Mouse (Mus musculus) gastrocnemius, adult 8-10 months (tissue): ENCODE data around the gene Slc22a23. TPM values are rescaled to one million over a fixed set of nuclear protein-coding genes. Genes with fewer than 3 reads are reported as not detected.

Experiments
- DNase-seq, 2 experiments: peaks; one replicate each; pipeline ENCODE4 v3.0.0; 2022; ENCODE audit warnings: low spot score in 2 of 2
- total RNA-seq, 4 experiments: library from RNA; stranded (reverse); gene quantifications; 2 replicates each; pipeline ENCODE4 v1.2.4; 2022

The Slc22a23 gene
- total RNA-seq, 4 experiments from 2014 or later, result 6.1 to 12.3 (median 8.7) TPM

- no peak for DNase-seq
Observed at GRCm38 (mm10) chr13:34174025-34174424, 171.0 kb downstream of the Slc22a23 start.

DNA sequence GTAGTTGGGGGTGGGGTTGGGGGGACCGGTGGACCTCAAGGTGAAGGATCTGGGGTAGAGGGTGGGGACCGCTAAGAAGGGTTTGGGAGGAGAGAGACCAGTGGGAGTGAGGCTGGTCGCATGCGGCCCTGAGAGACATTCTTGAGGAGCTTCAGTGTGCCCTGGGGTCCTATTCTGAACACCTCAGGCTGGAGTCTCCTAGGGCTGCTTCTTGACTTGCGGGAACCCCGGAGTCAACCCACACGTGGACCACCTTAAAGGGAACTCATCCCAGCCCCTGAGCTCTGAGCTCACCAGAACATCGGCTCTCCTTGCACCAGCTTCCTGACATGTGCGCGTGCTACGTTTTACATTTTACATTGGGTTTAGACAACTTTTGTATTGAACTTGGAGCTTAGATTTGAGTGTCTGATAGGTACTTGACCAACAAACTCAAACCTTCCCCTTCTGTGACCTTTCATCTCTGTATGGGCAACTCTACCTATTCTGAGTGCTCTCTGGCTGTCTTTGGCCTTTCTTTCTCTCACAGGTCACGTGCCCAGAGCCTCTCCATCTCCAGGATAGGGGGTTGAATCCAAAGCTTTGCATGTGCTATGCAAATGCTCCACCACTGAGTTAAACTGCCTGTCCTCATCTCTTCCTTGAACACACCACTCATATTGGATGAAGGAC lies 181.5 kb downstream of the Slc22a23 start:
- DNase-seq, result no peak

- DNase-seq, result peak; percentile 88 to 89
Observed at GRCm38 (mm10) chr13:34162491-34163303, 182.3 kb downstream of the Slc22a23 start, which contains the start of gene Psmg4. TSS of gene Psmg4 (plus strand) at chr13:34162964.

- DNase-seq, result no peak
Observed at GRCm38 (mm10) chr13:34159926-34160325, 185.1 kb downstream of the Slc22a23 start.

DNA sequence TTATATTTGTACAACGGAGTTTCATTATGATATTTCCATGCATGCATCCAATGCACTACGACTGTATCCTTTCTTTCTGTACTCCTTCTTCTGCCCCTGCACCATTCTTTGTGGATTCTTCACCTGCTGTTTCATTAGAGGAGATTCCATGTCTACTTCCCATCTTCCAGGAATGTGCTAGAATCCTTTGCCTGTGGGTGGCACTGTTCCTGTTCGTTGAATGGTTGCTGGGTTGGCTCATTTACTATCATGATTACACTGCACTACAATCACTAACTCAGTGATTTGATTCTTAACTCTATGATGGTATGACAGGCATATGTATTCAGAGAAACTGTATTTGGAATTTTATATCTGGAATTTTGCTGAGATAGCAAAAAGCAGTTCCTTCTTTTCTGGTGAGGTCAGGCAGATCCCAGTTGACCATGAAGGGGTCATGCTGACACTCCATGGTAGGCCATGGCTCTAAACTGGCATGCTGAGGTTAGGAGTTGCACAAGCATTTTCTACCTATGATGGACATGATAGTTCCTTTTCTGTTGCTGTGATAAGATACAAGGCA lies 187.3 kb downstream of the Slc22a23 start:
- no peak for DNase-seq

DNA sequence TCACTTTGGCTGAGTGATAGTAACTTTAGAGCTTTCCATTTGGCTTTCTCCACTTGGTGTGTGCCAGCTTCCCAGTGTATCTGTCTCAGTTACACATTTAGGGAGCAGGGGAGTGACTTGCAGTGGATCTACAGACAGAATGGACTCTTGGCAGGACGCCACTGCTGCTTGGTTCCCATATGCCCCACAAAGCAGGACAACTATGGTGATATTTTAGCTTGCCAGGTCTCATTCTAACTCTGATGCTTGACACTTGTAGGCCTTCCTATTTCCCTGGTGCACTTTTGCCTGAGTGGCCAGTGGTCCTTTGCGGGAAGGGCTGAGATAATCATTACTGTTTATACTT lies 188.2 kb downstream of the Slc22a23 start:
- no peak for DNase-seq

- no peak for DNase-seq
Observed at GRCm38 (mm10) chr13:34156133-34156839, 188.7 kb downstream of the Slc22a23 start.

- peak in 1 of 2 experiments; percentile 24 for DNase-seq
Observed at GRCm38 (mm10) chr13:34154931-34155272, 190.1 kb downstream of the Slc22a23 start.

DNA sequence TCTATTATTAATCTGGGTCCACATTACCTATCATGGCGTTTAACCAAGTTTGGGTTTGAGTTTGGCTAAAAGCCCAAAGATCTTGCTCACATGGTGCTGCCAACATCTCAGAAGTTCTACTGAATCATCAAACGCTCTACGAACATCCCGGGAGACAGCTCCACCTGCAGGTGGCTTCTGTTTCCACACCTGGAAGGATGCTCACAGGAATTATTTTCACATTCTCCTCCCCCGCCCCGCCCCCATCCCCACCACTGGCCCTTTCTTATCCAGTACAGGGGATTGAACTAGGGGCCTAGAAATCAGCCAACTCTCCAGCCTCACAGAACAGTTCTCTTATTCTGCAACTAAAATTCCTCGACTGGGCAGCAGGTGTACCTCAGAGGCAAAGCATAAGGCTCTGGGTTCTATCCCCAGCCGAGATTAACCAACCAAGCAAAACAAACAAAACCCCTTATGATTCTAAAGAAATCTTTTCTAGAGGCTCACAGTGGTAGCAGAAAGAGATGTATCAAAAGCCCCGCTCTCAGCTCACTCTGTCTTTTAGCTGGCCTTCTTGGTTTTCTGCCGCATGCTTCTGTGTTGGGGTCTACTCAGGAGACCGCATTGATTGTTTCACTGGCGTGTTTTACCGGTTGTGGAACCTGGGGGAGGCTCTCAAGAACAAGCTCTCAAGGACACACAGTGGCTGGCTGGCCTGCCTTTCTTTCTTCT lies 190.6 kb downstream of the Slc22a23 start:
- DNase-seq, result peak in 1 of 2 experiments; percentile 49

GRCm38 (mm10) chr13:34153254-34154011 lies 191.5 kb downstream of the Slc22a23 start:
- peak in 1 of 2 experiments; percentile 52 for DNase-seq

DNA sequence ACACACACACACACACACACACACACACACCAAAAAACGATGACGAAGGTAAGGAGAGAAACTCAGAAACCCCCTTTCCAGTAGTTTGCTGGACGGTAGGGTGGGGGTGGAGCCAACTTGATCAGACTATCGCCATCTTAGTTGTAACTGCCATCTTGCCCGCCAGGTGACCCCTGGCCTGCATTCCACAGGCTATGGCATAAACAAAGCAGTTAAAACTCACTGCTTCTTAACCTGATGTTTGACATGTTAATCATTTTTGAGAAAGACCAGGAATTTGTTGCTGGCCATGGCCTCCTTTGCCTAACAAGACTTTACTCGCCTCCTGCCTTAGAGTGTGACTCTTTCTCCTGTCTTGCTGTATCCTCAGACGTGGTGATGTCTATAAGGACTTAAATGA lies 192.3 kb downstream of the Slc22a23 start:
- DNase-seq, result no peak

GRCm38 (mm10) chr13:34151425-34151824 lies 193.6 kb downstream of the Slc22a23 start:
- no peak for DNase-seq

GRCm38 (mm10) chr13:34150271-34151027 lies 194.5 kb downstream of the Slc22a23 start:
- DNase-seq, result no peak

DNA sequence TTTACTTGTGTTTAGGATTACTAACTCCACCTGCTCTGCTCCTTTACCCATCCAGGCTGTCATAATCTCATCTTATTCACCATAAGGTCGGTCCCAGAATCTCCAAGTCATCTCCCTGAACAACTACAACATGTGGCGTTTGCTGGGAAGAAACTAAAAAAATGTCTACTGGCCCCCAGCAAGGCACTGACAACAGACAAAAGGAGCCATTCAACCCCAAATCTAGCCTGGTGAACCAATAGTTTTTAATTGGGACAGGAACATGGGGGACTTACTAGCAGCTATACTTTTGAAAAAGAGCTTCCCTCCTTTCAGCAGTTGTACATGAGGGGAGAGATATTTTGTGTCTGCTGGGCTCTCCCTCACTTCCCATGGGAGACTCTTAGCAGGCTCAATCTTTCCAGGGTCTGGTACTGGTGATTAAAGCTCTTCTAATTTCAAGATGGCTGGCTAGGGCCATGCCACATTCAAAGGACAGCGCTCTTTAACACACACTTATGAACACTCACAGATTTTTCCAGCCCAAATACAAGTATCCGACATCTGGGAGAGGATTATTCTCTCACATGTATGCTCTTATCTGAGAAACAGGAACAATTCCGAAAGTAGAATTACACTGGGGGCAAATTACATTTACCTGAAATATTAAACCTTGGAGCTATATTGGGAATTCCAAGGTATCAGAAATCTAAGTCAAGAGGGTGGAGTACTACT lies 195.4 kb downstream of the Slc22a23 start:
- no peak for DNase-seq

- DNase-seq, result peak in 1 of 2 experiments; percentile 36
Observed at GRCm38 (mm10) chr13:34148767-34149392, 196.1 kb downstream of the Slc22a23 start.

DNA sequence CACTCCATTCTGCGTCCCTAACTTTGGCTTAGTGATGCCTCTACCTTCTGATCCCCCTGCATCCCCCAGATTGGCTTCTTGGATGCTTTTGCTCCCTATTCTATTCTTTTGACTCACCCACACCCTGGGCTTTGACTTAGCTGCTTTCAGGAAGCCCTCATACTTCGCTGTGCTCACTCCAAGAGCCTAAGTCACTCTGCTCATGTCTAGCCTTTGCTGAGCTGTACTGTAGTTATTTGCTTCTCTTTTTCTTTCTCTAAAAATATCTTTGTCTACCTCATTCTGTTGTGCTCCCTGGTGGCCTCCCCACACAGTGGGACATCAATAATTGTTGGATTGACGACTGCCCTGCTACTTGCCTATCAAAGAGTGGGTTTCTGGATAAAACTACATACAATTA lies 196.8 kb downstream of the Slc22a23 start:
- DNase-seq, result no peak

GRCm38 (mm10) chr13:34146916-34147315 lies 198.1 kb downstream of the Slc22a23 start:
- DNase-seq, result no peak

GRCm38 (mm10) chr13:34143389-34143788 lies 201.6 kb downstream of the Slc22a23 start:
- DNase-seq, result no peak

GRCm38 (mm10) chr13:34136605-34137004 lies 208.4 kb downstream of the Slc22a23 start:
- DNase-seq, result no peak
